Mouse (Mus musculus): ENCODE measurements around the gene Zfp326. TPM values are rescaled to one million over a fixed set of nuclear protein-coding genes. Genes with fewer than 3 reads are reported as not detected.

Gene Zfp326
- polyA plus RNA-seq, 2 experiments from 2014 or later, result 12.9 to 19.7 TPM

- no peak for ATAC-seq
Observed at GRCm38 (mm10) chr5:105867841-105868447, 8.4 kb upstream of the Zfp326 start.

GRCm38 (mm10) chr5:105868593-105868992, 7.8 kb upstream of the Zfp326 start:
- ATAC-seq, result peak; percentile 67

- ATAC-seq, result no peak
Observed at GRCm38 (mm10) chr5:105869739-105870138, 6.6 kb upstream of the Zfp326 start.

- no peak for ATAC-seq
Observed at GRCm38 (mm10) chr5:105871140-105871539, 5.2 kb upstream of the Zfp326 start.

GRCm38 (mm10) chr5:105872176-105872575, 4.2 kb upstream of the Zfp326 start:
- ATAC-seq, result peak; percentile 48

GRCm38 (mm10) chr5:105872916-105873315, 3.4 kb upstream of the Zfp326 start:
- ATAC-seq, result no peak

- no peak for ATAC-seq
Observed at GRCm38 (mm10) chr5:105873774-105874173, 2.6 kb upstream of the Zfp326 start.

GRCm38 (mm10) chr5:105874476-105874875, 1.9 kb upstream of the Zfp326 start:
- no peak for ATAC-seq

- peak; percentile 38 for ATAC-seq
Observed at GRCm38 (mm10) chr5:105876925-105877774, 785 bp downstream of the Zfp326 start.

- no peak for ATAC-seq
Observed at GRCm38 (mm10) chr5:105887317-105887716, 11.0 kb downstream of the Zfp326 start.

- no peak for ATAC-seq
Observed at GRCm38 (mm10) chr5:105898161-105898560, 21.8 kb downstream of the Zfp326 start.

GRCm38 (mm10) chr5:105909209-105909608, 32.8 kb downstream of the Zfp326 start:
- no peak for ATAC-seq

GRCm38 (mm10) chr5:105909671-105910070, 33.3 kb downstream of the Zfp326 start:
- ATAC-seq, result no peak

- ATAC-seq, result no peak
Observed at GRCm38 (mm10) chr5:105911498-105911897, 35.1 kb downstream of the Zfp326 start.

GRCm38 (mm10) chr5:105917398-105917797, 41.0 kb downstream of the Zfp326 start:
- no peak for ATAC-seq

- no peak for ATAC-seq
Observed at GRCm38 (mm10) chr5:105918289-105918688, 41.9 kb downstream of the Zfp326 start.

- no peak for ATAC-seq
Observed at GRCm38 (mm10) chr5:105922818-105923487, 46.6 kb downstream of the Zfp326 start.

- no peak for ATAC-seq
Observed at GRCm38 (mm10) chr5:105924347-105924746, 48.0 kb downstream of the Zfp326 start.

GRCm38 (mm10) chr5:105925568-105926255, 49.3 kb downstream of the Zfp326 start:
- no peak for ATAC-seq

GRCm38 (mm10) chr5:105930282-105930681, 53.9 kb downstream of the Zfp326 start:
- ATAC-seq, result no peak

- no peak for ATAC-seq
Observed at GRCm38 (mm10) chr5:105932392-105932791, 56.0 kb downstream of the Zfp326 start.

- no peak for ATAC-seq
Observed at GRCm38 (mm10) chr5:105941951-105942350, 65.6 kb downstream of the Zfp326 start.
